Mouse (Mus musculus): ENCODE results near the gene Evi2. TPM values are rescaled to one million over a fixed set of nuclear protein-coding genes. Genes with fewer than 3 reads are reported as not detected.

Gene Evi2
- polyA plus RNA-seq, 1 experiment from 2014 or later, result 0.05 TPM

- Histone ChIP-seq H3K27me3 (ENCODE audit: control insufficient read depth, insufficient read depth, low read length) (no peaks in the 10 kb centered on the region), H3K27ac (replicated peaks) (no peak overlapping the region), H3K36me3 (ENCODE audit: control insufficient read depth, insufficient read depth, low read length) (no peaks in the 10 kb centered on the region), H3K4me2 (replicated peaks; ENCODE audit: low read depth) (no peak overlapping the region), H3K4me3 (ENCODE audit: low read depth, low read length) (no peak overlapping the region), H3K9me3 (ENCODE audit: control insufficient read depth, low read length) (no peaks in the 10 kb centered on the region), H3K9ac (ENCODE audit: low read length) (no peak overlapping the region), H3K4me1 (replicated peaks; ENCODE audit: control insufficient read depth, insufficient read depth) (no peaks in the 10 kb centered on the region)
- TF ChIP-seq CTCF (IDR thresholded peaks at IDR 0.05; ENCODE audit: low read depth) (no peak), EP300 (optimal IDR thresholded peaks at IDR 0.05) (no peak)
- no peak for ATAC-seq (ENCODE audit: low FRiP score, low TSS enrichment)
- DNase-seq (ENCODE audit: low spot score), result no peak
- WGBS, result 96% methylated on average over 2 of the region's 2 CpGs
These were observed 14.6 kb downstream of the Evi2 start for GRCm38 (mm10) chr11:79515798-79516197.

GRCm38 (mm10) chr11:79515331-79515730 is 15.1 kb downstream of the Evi2 start:
- ATAC-seq (ENCODE audit: low FRiP score, low TSS enrichment), result no peak
- no peaks in the 10 kb centered on the region for H3K9me3 ChIP-seq (ENCODE audit: control insufficient read depth, low read length)
- no peaks in the 10 kb centered on the region for H3K27me3 ChIP-seq (ENCODE audit: control insufficient read depth, insufficient read depth, low read length)
- H3K36me3 ChIP-seq (ENCODE audit: control insufficient read depth, insufficient read depth, low read length), result no peaks in the 10 kb centered on the region
- no peak overlapping the region for H3K4me3 ChIP-seq (ENCODE audit: low read depth, low read length)
- no peak overlapping the region for H3K9ac ChIP-seq (ENCODE audit: low read length)
- 57% methylated on average over 6 of the region's 6 CpGs for WGBS
- no peak overlapping the region for H3K27ac ChIP-seq (replicated peaks)
- H3K4me2 ChIP-seq (replicated peaks; ENCODE audit: low read depth), result no peak overlapping the region
- no peak for DNase-seq (ENCODE audit: low spot score)
- no peak for TF ChIP-seq EP300 (optimal IDR thresholded peaks at IDR 0.05)
- TF ChIP-seq CTCF (IDR thresholded peaks at IDR 0.05; ENCODE audit: low read depth), result no peak
- H3K4me1 ChIP-seq (replicated peaks; ENCODE audit: control insufficient read depth, insufficient read depth), result no peaks in the 10 kb centered on the region

DNA sequence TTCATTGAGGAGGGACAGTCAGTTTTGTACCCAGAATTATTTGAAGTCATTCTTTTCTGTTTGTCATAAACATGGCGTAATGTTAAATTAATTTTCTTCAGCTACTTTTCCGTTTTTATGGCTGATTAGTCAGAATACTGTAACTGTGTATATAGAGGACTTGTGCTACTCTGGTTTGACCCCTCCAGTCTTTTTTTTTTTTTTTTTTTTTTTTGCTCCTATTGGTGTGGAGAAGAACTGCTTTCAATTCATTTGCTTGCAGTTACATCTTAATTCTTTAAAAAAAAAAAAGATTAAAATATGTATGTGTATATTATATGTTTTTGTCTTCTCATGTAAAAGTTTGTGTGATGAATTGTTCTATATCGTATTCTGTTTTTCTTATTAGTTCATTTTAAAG is 18.4 kb downstream of the Evi2 start:
- H3K4me1 ChIP-seq (replicated peaks; ENCODE audit: control insufficient read depth, insufficient read depth), result no peaks in the 10 kb centered on the region
- no peak overlapping the region for H3K4me3 ChIP-seq (ENCODE audit: low read depth, low read length)
- no peaks in the 10 kb centered on the region for H3K27me3 ChIP-seq (ENCODE audit: control insufficient read depth, insufficient read depth, low read length)
- WGBS, result 85% methylated on average over 3 of the region's 3 CpGs
- no peak overlapping the region for H3K27ac ChIP-seq (replicated peaks)
- no peaks in the 10 kb centered on the region for H3K9me3 ChIP-seq (ENCODE audit: control insufficient read depth, low read length)
- ATAC-seq (ENCODE audit: low FRiP score, low TSS enrichment), result no peak
- TF ChIP-seq CTCF (IDR thresholded peaks at IDR 0.05; ENCODE audit: low read depth) (no peak), EP300 (optimal IDR thresholded peaks at IDR 0.05) (no peak)
- DNase-seq (ENCODE audit: low spot score), result no peak
- no peak overlapping the region for H3K4me2 ChIP-seq (replicated peaks; ENCODE audit: low read depth)
- no peaks in the 10 kb centered on the region for H3K36me3 ChIP-seq (ENCODE audit: control insufficient read depth, insufficient read depth, low read length)
- H3K9ac ChIP-seq (ENCODE audit: low read length), result no peak overlapping the region

DNA sequence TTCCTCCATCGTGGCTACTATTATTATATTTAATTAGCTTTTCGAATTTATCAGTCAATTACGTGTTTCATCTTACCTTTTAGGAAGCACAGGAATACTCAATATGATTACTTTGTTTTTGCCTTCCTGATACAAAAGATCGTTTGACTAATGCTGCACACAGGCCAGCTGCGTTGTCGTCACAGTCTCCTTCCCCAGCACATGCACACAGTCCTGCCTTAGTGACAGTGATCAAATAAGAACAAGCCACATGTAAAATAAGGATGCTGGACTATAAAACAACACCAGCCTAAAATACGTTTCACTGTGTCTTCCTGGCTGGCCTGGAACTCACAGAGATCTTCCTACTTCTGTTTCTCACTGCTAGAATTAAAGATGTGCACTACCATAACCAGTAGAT is 25.9 kb downstream of the Evi2 start:
- WGBS, result 84% methylated on average over 7 of the region's 7 CpGs
- DNase-seq (ENCODE audit: low spot score) (no peak), ATAC-seq (ENCODE audit: low FRiP score, low TSS enrichment) (no peak)
- no peaks in the 10 kb centered on the region for H3K4me1 ChIP-seq (replicated peaks; ENCODE audit: control insufficient read depth, insufficient read depth)
- H3K4me3 ChIP-seq (ENCODE audit: low read depth, low read length), result no peak overlapping the region
- no peak for TF ChIP-seq EP300 (optimal IDR thresholded peaks at IDR 0.05)
- TF ChIP-seq CTCF (IDR thresholded peaks at IDR 0.05; ENCODE audit: low read depth), result no peak
- H3K27me3 ChIP-seq (ENCODE audit: control insufficient read depth, insufficient read depth, low read length), result no peaks in the 10 kb centered on the region
- no peak overlapping the region for H3K27ac ChIP-seq (replicated peaks)
- H3K36me3 ChIP-seq (ENCODE audit: control insufficient read depth, insufficient read depth, low read length), result no peaks in the 10 kb centered on the region
- no peak overlapping the region for H3K9ac ChIP-seq (ENCODE audit: low read length)
- no peak overlapping the region for H3K4me2 ChIP-seq (replicated peaks; ENCODE audit: low read depth)
- no peaks in the 10 kb centered on the region for H3K9me3 ChIP-seq (ENCODE audit: control insufficient read depth, low read length)

DNA sequence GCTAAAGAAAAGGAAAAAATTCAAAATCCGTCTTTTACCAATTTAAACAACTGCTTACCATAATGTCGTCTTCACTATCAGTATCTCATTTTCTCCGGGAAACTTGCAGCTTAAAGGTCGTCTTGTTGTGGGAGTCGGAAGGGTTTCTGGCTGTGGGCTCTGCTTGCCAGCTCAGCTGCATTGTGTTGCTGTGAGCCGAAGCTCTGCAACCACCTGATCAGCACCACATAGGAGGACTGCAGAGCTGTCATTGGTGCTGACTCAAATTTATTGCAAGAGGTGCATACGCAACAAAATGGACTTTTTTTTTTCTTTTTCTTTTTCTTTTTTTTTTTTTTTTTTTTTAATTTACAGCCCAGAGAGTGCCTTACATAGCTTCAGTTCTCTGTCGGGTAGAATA is 26.5 kb downstream of the Evi2 start, which contains the start of gene Omg:
Gene Omg, minus strand, starts transcription at position 240 of the 400 bp plus-strand sequence.
- WGBS, result 61% methylated on average over 8 of the region's 8 CpGs

DNA sequence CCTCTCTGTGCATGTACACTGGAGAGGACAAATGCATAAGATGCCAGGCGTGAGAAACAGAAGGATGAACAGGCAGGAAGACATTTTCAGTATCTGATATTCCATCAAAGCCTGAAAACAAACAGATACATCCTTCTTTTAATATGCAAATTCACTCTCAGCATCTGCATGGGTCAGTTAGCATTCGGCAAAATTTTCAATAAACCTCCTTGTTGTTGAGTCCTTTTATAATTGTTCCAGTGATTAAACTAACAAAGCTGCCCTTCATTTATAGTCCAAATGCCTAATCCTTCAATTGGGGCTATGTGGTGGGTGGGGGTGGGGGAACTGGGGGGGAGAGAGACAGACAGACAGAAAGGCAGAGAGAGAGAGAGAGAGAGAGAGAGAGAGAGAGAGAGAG is 27.5 kb downstream of the Evi2 start:
- H3K4me2 ChIP-seq (replicated peaks; ENCODE audit: low read depth), result no peak overlapping the region
- no peak overlapping the region for H3K4me3 ChIP-seq (ENCODE audit: low read depth, low read length)
- TF ChIP-seq CTCF (IDR thresholded peaks at IDR 0.05; ENCODE audit: low read depth) (no peak), EP300 (optimal IDR thresholded peaks at IDR 0.05) (no peak)
- H3K4me1 ChIP-seq (replicated peaks; ENCODE audit: control insufficient read depth, insufficient read depth), result no peaks in the 10 kb centered on the region
- ATAC-seq (ENCODE audit: low FRiP score, low TSS enrichment), result no peak
- H3K27me3 ChIP-seq (ENCODE audit: control insufficient read depth, insufficient read depth, low read length), result no peaks in the 10 kb centered on the region
- no peak overlapping the region for H3K27ac ChIP-seq (replicated peaks)
- H3K36me3 ChIP-seq (ENCODE audit: control insufficient read depth, insufficient read depth, low read length), result no peaks in the 10 kb centered on the region
- no peak for DNase-seq (ENCODE audit: low spot score)
- no peaks in the 10 kb centered on the region for H3K9me3 ChIP-seq (ENCODE audit: control insufficient read depth, low read length)
- no peak overlapping the region for H3K9ac ChIP-seq (ENCODE audit: low read length)
- 77% methylated on average over 2 of the region's 2 CpGs for WGBS

More for the DNA sequence above, 26.5 kb downstream of the Evi2 start, which contains the start of gene Omg:
- no peak within 1 kb of the TSS for H3K9ac ChIP-seq (ENCODE audit: low read length)
- DNase-seq (ENCODE audit: low spot score), result no peak
- no peaks in the 10 kb centered on the region for H3K36me3 ChIP-seq (ENCODE audit: control insufficient read depth, insufficient read depth, low read length)
- H3K27me3 ChIP-seq (ENCODE audit: control insufficient read depth, insufficient read depth, low read length), result no peaks in the 10 kb centered on the region
- no peak within 1 kb of the TSS for H3K27ac ChIP-seq (replicated peaks)
- no peak for TF ChIP-seq CTCF (IDR thresholded peaks at IDR 0.05; ENCODE audit: low read depth)
- TF ChIP-seq EP300 (optimal IDR thresholded peaks at IDR 0.05), result no peak
- ATAC-seq (ENCODE audit: low FRiP score, low TSS enrichment), result no peak
- H3K4me2 ChIP-seq (replicated peaks; ENCODE audit: low read depth), result no peak within 1 kb of the TSS
- no peaks in the 10 kb centered on the region for H3K9me3 ChIP-seq (ENCODE audit: control insufficient read depth, low read length)
- no peaks in the 10 kb centered on the region for H3K4me1 ChIP-seq (replicated peaks; ENCODE audit: control insufficient read depth, insufficient read depth)
- H3K4me3 ChIP-seq (ENCODE audit: low read depth, low read length), result no peak within 1 kb of the TSS

Data from stomach, postnatal 0 days (tissue).